Mouse (Mus musculus) gastrocnemius, postnatal 14 days (tissue): Measurements from ENCODE around the gene Serpina16. TPM values are rescaled to one million over a fixed set of nuclear protein-coding genes. Genes with fewer than 3 reads are reported as not detected.
"Not testable (repeated sequence)": the region's sequence is repeated elsewhere in the genome, so short reads cannot be mapped to it uniquely, and the experiment has no call there.

Experiments
- DNase-seq: peaks from one replicate; pipeline ENCODE4 v3.0.0; 2021; ENCODE audit warnings: mixed read lengths
- intact Hi-C: fragments of 180-260 bp; cut with DNase I; formaldehyde crosslinking; loops from one replicate; pipeline ENCODE4 v1.15.1; 2025; ENCODE audit warnings: low total_unique reads
- long read RNA-seq, 2 experiments: library from polyadenylated mRNA; stranded (forward); transcript quantifications; one replicate each; pipeline ENCODE4 v2.0.0; 2021
- total RNA-seq, 2 experiments: library from RNA; stranded (reverse); gene quantifications; 2 replicates each; pipeline ENCODE4 v1.2.3; 2021

Serpina16 gene
- total RNA-seq: not detected
- long read RNA-seq, experiment 1: 0 reads
- long read RNA-seq, experiment 2: 0 reads

DNA sequence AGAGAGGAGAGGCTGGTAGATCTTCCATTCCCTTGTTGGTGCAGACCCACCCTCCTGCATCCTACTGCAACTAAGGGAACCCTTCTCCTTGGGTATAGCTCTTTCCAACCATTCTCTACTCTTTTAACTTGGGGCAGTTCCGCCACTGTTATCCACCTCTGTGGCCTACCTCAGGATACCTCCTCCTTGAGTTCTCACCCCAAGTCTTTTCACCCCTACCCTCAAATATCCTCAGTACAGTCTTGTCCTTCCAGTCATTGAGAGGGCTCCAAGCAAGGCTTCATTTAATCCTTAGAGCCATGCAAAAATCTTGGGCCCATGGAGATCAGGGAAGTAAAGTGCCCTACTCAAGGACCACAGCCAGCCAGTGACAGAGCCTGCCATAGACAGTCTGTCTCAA lies at the start of gene Serpina16:
TSS of gene Serpina16 (minus strand) at position 101 of the 400 bp plus-strand sequence.
- no peak for DNase-seq
- intact Hi-C loops: no loop called here

DNA sequence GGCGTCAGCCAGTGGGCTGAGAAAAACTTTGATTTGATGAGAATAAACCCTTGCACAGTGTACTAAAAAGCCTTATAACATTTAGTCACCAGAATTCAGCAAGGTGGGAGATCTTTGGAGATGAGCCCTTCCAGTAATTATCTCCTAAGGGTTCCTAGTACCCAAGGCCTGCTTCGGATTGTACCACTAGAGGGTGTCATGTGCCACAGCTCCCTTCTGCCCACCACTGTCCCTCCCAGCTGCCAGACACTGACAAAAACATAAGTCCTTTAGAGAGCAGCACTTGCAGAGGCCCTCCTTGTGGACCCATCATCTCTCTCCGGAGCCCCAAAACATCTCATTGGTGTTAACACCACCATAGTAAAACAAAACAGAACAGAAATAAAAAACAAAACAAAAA lies 35.6 kb upstream of the Serpina16 start:
- DNase-seq: no peak
- intact Hi-C loops: no loop called here

DNA sequence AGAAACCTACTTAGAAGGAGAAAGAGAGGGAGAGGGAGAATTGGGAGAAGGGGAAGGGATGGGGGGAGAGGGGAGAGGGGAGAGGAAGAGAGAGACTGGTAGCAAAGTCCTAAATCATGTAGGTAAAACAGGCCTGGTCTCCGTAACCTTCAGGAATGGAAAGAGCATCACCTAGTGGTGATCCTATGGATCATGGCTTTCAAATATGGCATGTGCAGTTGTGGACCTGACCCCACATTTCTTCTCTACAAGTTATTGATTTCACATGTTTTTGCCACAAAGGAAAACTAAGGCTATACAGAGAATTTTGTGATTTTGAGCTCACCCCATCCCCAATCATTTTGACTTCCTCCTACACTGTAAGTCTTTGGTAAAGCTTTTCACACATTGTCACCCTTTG lies 34.5 kb upstream of the Serpina16 start:
- no peak for DNase-seq
- intact Hi-C loops: no loop called here

DNA sequence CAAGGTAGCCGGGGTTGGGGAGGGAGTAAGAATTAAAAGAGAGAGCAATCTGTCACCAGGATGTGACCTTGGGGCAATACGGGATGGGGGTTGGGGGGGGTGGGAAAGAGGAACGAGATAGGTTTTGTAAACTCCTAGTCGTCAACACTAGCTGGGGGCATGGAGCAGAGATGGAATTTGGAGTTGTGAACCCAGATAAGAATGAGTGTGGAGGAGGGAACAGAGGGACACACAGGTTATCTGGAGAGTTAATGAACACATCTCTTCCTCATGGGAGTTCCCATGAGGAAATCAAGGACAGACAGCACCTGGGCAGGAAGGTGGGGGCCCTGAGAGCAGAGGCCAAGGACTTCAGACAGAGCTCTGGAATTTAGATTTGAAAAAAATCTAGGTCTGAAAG lies 30.2 kb upstream of the Serpina16 start:
- intact Hi-C loops: no loop called here

DNA sequence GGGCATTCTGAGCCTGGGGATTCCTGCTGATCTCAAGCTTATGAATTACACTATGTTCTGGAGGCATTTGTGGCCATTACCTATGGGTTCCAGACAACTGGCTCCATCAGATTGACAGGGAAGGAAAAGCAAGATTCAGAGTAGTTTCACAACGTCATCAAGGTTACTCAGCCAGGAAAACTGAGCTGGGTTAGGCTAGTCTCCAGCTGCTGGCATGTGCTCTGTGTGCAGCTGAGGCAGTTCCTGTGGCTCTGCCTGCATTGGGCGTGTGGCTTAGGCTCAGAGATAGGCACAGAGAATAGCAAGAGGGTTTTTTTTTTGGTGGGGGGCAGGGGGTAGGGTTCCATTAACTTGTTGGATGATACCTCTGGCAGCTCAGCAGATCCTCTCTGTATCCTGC lies 29.6 kb upstream of the Serpina16 start:
- intact Hi-C loops: no loop called here

More for the DNA sequence above, 30.2 kb upstream of the Serpina16 start:
- DNase-seq: no peak

DNA sequence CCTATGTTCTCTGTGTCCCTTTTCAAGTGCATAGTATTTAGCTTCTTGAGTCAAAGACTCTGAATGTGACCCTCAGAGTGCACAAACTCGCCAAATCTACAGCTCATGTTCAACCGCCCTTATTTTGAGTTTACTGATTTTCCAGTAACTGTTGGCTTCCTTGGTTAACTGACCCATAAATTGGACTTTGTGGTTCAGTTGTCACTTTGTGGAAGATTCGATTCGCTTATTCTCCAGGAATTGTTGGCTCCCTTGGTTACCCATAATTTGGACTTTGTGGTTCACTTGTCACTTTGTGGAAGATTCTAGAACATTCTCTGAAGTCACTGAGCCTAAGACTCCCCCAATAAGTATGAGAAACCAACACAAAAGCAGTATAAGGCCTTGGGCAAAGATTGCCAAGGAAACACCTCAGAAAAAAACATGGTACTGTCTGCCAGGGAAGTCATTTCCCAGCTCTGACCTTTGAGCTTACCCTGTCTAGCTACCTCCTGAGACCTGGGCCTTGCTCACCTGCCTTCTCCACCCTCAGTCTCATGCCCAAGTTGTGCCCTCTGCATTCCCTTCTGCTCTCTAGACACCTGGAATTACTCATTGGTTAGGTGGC lies 24.3 kb upstream of the Serpina16 start:
- DNase-seq: no peak
- intact Hi-C loops: no loop called here

More for the DNA sequence above, 29.6 kb upstream of the Serpina16 start:
- no peak for DNase-seq

DNA sequence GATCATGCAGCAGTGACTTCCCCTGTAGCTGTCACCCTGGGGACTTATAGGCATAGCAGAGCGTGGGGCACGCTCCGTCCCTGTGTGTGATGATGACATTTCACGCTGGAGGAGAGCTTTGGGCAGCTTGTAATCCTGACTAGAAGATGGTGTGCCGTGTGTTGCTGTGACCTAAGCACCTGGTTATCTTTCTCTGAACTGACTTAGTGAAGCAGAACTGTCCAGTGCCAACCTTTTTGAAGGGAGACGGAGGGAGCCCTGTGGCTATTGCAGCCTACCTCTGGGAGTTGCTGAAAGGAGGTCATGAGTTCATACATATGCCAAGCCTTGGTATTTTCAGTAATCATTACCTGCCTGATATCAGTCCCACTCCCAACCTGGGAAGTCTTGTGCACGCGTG lies 19.5 kb upstream of the Serpina16 start, which contains the start of gene Serpina1f:
TSS of gene Serpina1f (minus strand) at position 101 of the 400 bp plus-strand sequence.
- intact Hi-C loops: no loop called here
- DNase-seq: no peak

DNA sequence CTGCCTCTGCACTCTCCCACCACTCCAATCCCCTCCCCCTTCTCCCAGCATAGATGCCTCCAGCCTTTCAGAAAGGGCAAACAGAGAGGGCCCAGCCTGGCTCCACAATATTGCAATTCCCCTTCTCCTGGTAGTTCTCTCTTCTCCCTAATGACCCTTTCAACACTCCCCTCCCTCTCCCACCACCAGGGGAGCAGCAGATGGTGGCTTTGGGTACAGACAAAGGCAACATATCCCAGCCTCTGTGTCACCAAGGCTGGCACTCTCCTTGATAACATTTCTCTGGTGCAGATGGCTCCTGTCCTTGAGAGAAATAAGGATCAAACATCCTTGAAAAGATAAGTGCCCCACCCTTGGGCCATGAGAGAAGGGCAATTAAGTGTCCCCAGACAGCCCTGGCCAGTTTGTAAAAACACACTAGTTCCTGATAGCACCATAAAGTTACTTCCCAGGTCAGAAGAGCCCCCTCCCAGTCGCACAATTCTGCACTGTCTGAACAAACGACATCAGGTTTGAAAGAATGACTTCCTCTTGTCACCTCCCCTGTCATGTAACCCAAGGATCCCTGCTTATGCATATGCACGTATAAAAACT lies 12.4 kb upstream of the Serpina16 start:
- no peak for DNase-seq
- intact Hi-C loops: no loop called here

DNA sequence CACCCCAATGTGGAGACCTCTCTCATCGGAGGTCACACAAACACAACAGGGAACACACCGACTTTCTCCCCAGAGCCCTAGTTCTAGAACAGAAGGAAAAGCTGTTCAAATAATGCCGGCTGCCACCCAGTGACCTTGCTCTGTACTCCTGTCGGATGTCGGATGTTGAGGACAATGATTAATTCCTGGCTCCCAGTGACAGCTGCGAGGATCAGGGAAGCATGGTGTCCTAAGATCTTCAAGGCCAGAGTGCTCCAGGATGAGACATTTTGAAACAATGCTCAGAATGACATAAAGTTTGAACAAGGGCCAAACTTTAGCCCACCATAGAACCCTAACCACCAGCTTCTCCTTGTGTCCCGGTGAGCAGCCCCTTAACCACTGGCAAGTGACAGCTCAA lies 11.1 kb upstream of the Serpina16 start:
- no peak for DNase-seq
- intact Hi-C loops: no loop called here

DNA sequence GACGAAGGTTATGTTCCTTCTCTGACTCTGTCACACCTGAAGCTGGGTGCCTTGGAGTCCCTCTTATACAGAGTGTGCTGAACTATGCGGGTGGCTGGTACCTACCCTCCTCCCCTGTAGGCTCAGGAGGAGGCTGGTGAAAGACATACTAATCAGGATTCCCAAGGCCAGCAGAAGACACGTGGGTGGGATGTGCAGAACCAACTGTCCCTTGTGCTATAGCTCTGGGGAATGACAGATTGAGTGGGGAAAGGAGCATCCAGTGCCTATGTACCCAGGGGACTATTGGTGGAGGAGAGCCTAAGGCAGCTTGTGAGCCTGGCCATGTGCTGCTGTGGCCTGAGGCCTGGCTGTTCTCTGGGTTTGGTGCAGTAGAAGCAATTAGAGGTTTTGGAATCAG lies 10.1 kb upstream of the Serpina16 start:
- DNase-seq: no peak
- intact Hi-C loops: no loop called here

DNA sequence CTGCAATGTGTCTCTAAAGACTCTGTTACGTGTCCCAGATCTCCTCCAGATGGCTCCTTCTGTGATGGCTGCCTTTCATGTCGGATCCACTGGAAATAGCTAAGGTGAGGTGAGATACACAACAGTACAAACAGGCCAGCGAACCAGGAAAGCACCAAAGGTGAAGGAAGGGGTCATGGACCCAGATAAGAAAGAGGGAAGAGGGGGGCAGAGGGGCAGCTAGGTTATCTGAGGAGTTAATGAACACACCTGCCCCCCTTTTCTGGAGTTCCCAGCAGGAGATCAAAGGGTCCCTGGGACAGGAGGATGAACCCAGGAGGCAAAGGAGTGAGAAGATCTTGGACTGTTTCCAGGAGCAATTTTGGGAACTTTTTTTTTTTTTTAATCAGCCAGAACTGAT lies 9.4 kb upstream of the Serpina16 start:
- intact Hi-C loops: no loop called here
- DNase-seq: no peak

DNA sequence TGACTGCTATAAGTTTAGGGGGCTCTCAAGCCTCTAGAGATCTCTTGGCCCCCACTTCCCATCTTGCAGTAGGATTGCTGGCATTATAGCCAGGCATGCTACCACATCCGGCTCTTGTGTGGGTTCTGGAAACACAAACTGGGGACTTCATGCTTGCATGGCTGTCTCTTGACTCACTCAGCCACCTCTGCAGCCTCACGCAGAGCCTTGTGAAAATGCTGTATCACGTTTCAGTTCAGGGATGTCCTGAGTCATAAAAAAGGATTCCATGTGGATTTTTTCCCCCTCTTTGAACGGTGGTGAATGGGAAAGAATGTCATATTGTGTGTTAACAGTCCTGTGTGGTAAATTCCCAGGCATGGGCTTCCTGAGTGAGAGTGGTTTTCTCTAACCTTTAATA lies 7.8 kb upstream of the Serpina16 start:
- intact Hi-C loops: no loop called here
- DNase-seq: no peak

DNA sequence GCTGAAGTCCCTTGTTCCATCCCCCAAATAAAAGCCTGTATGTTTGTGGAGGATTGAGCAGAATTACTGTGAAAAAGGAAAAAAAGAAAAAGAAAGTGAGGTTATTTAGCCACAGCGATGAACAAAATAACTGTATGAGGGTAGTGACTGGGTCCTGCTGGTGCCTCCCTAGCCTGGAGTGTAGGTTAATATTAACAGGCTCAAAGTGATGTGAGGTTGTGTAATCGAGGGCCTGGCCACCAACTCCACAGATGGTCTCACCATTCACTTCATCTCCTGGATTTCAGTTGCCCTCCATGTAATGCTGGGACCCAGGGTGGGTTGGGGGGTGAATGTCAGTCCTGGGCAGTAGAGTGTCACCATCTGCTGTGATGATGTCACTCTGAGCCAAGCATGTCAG lies 5.8 kb upstream of the Serpina16 start:
- intact Hi-C loops: no loop called here

DNA sequence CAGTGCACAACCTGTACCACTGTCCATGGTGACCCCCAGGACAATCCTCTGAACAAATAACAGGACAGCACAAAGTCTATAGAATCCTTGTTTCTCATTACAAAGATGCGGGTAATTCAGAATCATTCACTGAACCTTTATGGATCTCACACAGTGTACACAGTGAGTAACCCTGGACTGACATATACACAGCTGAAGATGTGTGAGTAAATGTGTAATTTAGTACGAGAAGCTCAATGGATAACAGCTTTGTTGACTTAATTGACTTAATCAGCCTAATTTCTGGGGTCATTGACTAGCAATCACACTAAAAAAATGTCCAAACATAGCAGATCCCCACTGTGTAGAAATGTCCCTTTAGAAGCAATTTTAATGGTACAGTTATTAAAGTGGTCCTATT lies 5.2 kb upstream of the Serpina16 start:
- DNase-seq: no peak
- intact Hi-C loops: no loop called here

More for the DNA sequence above, 5.8 kb upstream of the Serpina16 start:
- no peak for DNase-seq

DNA sequence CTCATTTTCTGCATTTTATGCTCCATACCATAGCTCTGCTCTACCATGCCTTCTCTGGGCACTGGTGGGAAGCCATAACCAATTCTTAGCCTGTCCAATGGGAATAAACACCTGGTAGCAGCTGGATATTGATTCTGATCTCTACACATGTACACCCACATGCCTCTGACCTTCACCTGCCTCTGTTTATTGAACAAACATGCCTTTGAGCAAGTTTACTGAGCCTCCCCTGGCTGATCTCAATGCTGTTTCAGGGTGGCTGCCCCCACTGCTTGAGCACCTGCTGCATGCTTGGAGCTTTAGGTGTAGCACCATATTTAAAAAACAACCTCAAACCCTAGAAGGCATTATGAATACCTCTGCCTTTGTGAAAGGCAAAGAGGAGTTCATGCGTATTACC lies 3.9 kb upstream of the Serpina16 start:
- DNase-seq, intact Hi-C loops: not testable (repeated sequence)

DNA sequence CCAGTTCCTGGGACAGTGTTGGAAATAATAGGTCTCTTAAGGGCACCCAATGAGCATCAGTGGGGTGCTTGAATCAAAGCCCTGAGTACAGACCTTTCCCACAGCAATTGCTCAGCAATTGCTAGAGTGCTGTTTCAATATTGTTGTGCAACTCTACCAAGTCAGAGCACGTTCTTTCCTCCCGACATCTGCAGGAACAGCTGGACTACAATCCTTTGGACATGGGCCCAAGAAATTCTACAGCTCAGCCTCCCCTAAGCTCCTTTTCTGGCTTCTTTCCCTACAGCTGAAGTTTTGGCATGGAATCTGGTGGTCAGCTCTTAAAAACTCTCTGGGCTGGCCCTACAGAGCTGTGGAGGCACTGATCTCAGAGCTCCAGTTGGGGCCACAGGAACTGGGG lies 2.8 kb downstream of the Serpina16 start:
- intact Hi-C loops: no loop called here
- DNase-seq: peak; percentile 38

DNA sequence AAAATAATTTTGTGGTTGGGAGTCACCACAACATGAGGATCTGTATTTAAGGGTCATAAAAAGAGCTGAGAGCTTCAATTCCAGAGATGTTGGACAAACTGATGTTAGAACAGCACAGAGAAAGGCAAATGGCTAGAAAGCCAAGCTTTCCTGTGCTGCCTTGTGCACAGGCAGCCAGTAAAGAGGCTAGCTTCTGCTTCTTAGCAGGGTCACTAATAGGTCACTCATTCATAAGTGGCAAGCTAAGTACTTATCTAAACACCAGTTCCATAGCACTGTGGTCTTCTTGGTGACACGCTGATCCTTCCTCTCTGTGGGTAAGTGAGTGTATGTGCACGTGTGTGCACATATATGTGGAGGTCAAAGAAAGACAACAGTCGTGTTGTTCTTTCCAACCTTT lies 4.5 kb downstream of the Serpina16 start:
- intact Hi-C loops: no loop called here
- no peak for DNase-seq

DNA sequence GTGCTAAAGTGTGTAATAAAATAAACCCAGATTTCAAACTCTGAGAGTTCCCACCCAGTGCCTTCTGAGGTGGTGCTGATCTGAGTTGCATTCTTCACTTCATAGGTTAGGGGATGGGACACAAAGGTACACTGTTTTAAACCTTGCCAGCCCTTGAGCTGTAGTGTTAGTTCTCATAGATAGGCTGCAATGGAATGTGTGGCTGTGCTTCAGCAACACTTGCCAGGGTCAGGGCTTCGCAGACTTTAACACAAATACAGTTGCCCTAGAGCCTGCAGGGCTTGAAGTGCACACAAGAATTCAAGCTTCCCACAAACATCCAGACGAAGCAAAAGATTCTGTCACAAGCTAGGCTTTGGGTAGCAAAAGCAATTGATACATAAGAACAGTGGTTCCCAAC lies 5.0 kb downstream of the Serpina16 start:
- no peak for DNase-seq
- intact Hi-C loops: no loop called here

DNA sequence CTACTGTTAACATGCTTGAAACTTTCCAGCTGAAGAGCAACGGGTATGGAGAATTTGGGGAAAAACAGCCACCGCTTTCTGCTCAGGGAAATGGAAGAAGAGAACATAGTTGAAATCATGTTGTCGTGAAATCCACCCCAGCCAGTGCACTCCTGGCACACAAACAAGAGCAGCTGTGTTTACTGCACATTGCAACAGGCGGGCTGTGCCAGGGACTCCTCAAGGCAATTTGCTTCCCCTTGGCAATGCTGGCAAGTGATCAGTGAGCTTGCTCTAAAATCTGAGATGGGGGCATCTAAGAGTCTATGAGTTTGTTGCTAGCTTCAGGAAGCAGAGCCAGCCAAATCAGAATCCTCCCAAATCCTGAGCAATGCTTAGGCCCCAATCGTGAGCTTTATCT lies 5.6 kb downstream of the Serpina16 start:
- intact Hi-C loops: no loop called here

DNA sequence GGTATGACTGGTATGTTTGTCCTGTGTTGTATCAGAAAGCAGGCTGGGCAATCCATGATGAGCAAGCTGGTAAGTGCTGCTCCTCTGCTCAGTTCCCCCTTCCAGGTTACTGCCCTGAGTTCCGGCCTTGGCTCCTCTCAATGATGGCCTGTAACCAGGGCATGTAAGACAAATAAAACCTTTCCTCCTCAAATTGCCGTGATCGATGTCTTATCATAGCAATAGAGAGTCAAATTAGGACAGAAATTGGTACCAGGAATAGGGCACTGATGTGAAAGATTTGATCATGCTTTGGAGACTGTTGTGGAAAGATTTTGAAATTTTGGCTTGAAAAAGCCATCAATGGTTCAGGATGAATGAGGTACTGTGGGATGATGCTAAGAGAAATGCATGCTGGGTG lies 10.7 kb downstream of the Serpina16 start:
- intact Hi-C loops: no loop called here
- no peak for DNase-seq

More for the DNA sequence above, 5.6 kb downstream of the Serpina16 start:
- peak; percentile 23 for DNase-seq

DNA sequence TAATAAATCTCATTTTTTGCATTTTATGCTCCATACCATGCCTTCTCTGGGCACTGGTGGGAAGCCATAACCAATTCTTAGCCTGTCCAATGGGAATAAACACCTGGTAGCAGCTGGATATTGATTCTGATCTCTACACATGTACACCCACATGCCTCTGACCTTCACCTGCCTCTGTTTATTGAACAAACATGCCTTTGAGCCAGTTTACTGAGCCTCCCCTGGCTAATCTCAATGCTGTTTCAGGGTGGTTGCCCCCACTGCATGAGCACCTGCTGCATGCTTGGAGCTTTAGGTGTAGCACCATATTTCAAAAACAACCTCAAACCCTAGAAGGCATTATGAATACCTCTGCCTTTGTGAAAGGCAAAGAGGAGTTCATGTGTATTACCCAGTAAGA lies 13.9 kb downstream of the Serpina16 start:
- intact Hi-C loops, DNase-seq: not testable (repeated sequence)
